Mouse (Mus musculus) intestine, postnatal 0 days (tissue): Measurements from ENCODE around the gene Il12rb1. TPM values are rescaled to one million over a fixed set of nuclear protein-coding genes. Genes with fewer than 3 reads are reported as not detected.

ENCODE experiments used
- ATAC-seq: fragments of 200-750 bp; cut with Nextera tagmentation; 2 replicates; pipeline ENCODE4 v1.8.0; 2017; ENCODE audit warnings: mild to moderate bottlenecking, moderate TSS enrichment, moderate library complexity
- H3K27ac ChIP-seq: fragments of 300-500 bp; sonication (generic); 2 replicates; pipeline ENCODE4 v1.5.1; 2014; ENCODE audit warnings: mild to moderate bottlenecking, low read depth, low read length, moderate library complexity
- H3K27me3 ChIP-seq: fragments of 300-500 bp; sonication (generic); replicated peaks from 2 replicates; pipeline ENCODE4 v1.6.1; 2014; ENCODE audit warnings: low read length, mixed read lengths; ENCODE audit not compliant: control insufficient read depth, insufficient read depth
- H3K36me3 ChIP-seq: fragments of 300-500 bp; sonication (generic); 2 replicates; pipeline ENCODE4 v1.6.1; 2014; ENCODE audit warnings: mild to moderate bottlenecking, moderate library complexity; ENCODE audit not compliant: control insufficient read depth, insufficient read depth
- H3K4me1 ChIP-seq: fragments of 300-500 bp; sonication (generic); replicated peaks from 2 replicates; pipeline ENCODE4 v1.6.1; 2014; ENCODE audit warnings: antibody characterized with exemption, low read length, mixed read lengths; ENCODE audit not compliant: control insufficient read depth, insufficient read depth
- H3K4me2 ChIP-seq: fragments of 300-500 bp; sonication (generic); replicated peaks from 2 replicates; pipeline ENCODE4 v1.6.1; 2014; ENCODE audit warnings: low read depth, mild to moderate bottlenecking, moderate library complexity
- H3K4me3 ChIP-seq: fragments of 300-500 bp; sonication (generic); 2 replicates; pipeline ENCODE4 v1.5.1; 2014; ENCODE audit warnings: low read depth, low read length
- H3K9ac ChIP-seq: fragments of 300-500 bp; sonication (generic); 2 replicates; pipeline ENCODE4 v1.6.1; 2014; ENCODE audit warnings: mild to moderate bottlenecking, low read depth, low read length
- H3K9me3 ChIP-seq: fragments of 300-500 bp; sonication (generic); 2 replicates; pipeline ENCODE4 v1.6.1; 2016; ENCODE audit warnings: mixed run types; ENCODE audit not compliant: control insufficient read depth
- CTCF ChIP-seq: sonication (generic); IDR thresholded peaks from 2 replicates; pipeline ENCODE4 v1.5.1; 2016; ENCODE audit warnings: low read depth, mild to moderate bottlenecking, control low read depth, antibody characterized with exemption, moderate library complexity
- WGBS: fragments of 180-500 bp; shearing (Covaris S2); extraction: QIAGEN DNeasy Blood & Tissue Kit; methylation state at CpG from one replicate; pipeline ENCODE4 v1.1.7; 2014; 5-methylcytosine and 5-hydroxymethylcytosine counted together
- polyA plus RNA-seq: library from polyadenylated mRNA; unstranded; fragments of >200 nt; fragmentation: Nextera tagmentation; extraction: Ambion mirVana; gene quantifications from 2 replicates; pipeline ENCODE4 v1.2.1, GENCODE M21; 2015

The Il12rb1 gene
- polyA plus RNA-seq, 1 experiment from 2014 or later: 0.29 TPM

DNA sequence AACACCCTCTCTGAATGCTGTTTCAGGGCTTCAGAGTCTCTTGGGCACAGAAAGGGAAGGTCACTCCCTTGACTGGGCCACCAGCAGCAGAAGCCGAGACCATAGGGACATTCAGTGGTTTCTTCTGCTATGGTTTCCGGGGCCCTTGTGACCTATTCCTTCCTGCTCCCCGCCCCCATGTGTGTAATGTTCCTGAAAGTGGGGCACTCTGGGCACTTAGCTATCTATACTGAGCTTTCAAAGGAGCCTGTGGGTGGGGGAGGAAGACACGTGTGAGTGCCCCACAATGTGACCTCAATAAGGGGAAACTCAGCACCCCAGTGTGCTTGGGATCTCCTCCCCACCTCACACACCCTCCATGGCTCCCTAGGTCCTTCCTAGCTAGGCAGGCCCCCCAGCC is 1.7 kb upstream of the Il12rb1 start:
- Histone ChIP-seq H3K27ac (no peak overlapping the region), H3K4me1 (0 out of 2 replicates have a peak, but pooled peaks cover 3% of the 10 kb centered on the region), H3K27me3 (no peaks in the 10 kb centered on the region), H3K9ac (no peak overlapping the region), H3K36me3 (no peaks in the 10 kb centered on the region), H3K9me3 (no peaks in the 10 kb centered on the region), H3K4me3 (no peak overlapping the region), H3K4me2 (no peak overlapping the region)
- ATAC-seq: no peak
- TF ChIP-seq CTCF: no peak
- 72% methylated on average over 4 of the region's 4 CpGs for whole genome bisulfite sequencing

DNA sequence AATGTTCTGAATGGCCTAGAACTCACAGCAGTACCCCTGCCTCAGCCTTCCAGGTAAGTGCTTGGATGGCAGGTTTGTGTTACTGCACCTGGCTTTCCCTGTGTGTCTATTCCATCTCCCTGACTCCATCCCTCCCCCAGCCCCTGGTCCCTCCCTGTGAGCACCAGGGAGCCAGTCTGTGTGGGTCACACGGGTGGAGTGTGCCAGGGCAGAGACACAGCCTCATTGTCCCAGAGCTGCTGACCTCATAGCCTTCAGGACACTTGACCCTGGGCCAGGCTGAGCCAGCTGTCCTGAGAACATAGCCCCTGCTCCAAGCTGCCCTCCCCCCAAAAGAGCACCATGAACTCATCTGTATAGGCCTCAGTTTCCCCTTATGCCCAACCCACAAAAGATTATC is 945 bp upstream of the Il12rb1 start:
- WGBS: 44% methylated on average over 1 of the region's 1 CpGs

DNA sequence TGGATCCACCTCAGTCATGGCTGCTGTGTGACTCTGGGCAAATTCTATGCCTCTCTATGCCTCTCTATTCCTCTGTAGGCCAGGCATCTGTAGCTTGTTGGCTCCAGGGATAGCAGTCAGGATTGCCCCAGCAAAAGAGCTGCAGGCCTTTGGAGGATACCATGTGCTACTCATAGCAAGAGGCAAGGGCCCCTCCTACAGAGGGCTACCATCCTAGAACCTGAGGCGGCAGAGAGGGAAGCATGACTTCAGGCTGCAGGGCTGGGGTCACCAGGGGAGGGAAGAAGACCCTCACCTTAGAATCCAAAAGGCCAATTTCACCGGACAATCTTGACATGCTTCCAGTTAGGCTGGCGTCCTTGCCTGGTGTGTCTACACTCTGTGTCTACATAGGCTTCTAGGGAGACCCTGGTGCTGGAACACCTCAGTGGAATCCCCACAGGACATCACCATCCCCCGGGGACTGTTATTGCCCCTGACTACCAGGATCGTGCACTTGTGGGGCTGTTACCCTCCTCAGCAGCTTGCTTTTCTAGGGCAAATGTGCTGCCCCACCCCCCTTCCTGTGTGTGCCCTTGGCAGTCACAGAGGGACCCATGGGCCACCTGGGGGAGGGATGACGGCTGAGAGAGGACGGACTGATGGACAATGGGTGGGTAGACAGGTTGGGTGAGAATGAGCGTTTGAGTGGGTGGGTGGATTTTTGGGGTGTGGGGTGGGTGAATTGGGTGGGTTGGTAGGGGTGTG is 879 bp downstream of the Il12rb1 start:
- H3K4me3 ChIP-seq: no peak overlapping the region
- H3K9me3 ChIP-seq: no peaks in the 10 kb centered on the region
- no peak overlapping the region for H3K9ac ChIP-seq
- H3K36me3 ChIP-seq: no peaks in the 10 kb centered on the region
- no peak for TF ChIP-seq CTCF
- H3K4me2 ChIP-seq: no peak overlapping the region
- 82% methylated on average over 8 of the region's 8 CpGs for WGBS
- H3K27me3 ChIP-seq: no peaks in the 10 kb centered on the region; the same call in 1 of the 2 replicates
- no peak overlapping the region for H3K27ac ChIP-seq
- no peak for ATAC-seq
- H3K4me1 ChIP-seq: 0 out of 2 replicates have a peak, but pooled peaks cover 3% of the 10 kb centered on the region

More for the DNA sequence above, 945 bp upstream of the Il12rb1 start:
- Histone ChIP-seq H3K4me1 (0 out of 2 replicates have a peak, but pooled peaks cover 3% of the 10 kb centered on the region), H3K27me3 (no peaks in the 10 kb centered on the region), H3K4me2 (no peak overlapping the region), H3K4me3 (no peak overlapping the region), H3K27ac (no peak overlapping the region), H3K9me3 (no peaks in the 10 kb centered on the region), H3K36me3 (no peaks in the 10 kb centered on the region), H3K9ac (no peak overlapping the region)
- TF ChIP-seq CTCF: no peak
- ATAC-seq: no peak

DNA sequence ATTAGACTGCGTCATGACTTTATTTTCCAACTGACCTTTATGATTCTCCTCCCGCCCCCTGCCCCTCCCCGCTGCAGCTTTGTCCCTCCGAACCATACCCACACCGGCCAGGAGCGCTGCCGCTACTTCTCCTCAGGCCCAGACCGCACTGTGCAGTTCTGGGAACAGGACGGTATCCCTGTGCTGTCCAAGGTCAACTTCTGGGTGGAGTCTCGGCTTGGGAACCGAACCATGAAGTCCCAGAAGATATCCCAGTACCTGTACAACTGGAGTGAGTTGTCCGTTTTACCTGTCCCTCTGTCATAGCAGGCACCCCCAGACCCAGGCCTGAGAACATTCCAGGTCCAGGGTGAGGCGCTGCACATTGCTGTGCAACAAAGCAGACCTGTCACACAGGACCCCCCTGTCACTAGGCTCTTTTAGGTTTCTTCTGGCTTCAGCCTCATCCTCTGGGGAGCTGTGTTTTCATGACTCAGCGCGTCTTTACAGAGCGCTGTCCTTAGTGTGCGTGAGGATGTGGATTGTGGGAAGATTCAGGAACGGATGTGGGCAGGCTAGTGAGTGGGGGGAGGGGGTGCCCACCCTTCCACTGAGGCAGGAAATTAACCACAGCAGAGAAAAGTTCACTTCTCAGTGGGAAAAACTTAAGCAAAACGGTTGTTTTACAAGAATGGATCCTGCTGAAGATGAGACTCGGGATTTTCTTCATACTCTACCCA is 2.9 kb downstream of the Il12rb1 start:
- Histone ChIP-seq H3K4me1 (no peaks in the 10 kb centered on the region), H3K27ac (no peak overlapping the region), H3K9me3 (no peaks in the 10 kb centered on the region), H3K4me3 (no peak overlapping the region), H3K9ac (no peak overlapping the region), H3K4me2 (no peak overlapping the region), H3K36me3 (no peaks in the 10 kb centered on the region), H3K27me3 (no peaks in the 10 kb centered on the region; the same call in 1 of the 2 replicates)
- 68% methylated on average over 20 of the region's 20 CpGs for WGBS
- ATAC-seq: no peak
- no peak for TF ChIP-seq CTCF

DNA sequence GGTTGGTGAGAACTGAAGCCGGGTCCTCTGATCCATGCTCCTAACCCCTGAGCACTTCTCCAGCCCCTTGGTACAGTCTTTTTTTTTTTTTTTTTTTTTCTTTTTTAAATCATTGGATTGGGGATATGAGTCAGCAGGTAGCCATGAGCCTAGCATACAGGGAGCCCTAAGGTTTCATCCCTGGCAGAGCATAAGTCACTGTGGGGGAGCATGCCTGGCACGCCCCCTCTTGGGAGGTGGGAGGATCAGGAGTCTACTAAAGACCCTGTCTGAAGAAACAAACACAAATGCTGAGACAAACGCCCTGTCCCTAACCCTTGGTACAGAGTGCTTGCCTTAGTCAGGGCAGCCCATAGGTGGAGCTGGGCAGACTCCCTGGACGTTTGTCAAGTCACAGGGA is 3.8 kb downstream of the Il12rb1 start:
- H3K4me2 ChIP-seq: no peak overlapping the region
- H3K27me3 ChIP-seq: no peaks in the 10 kb centered on the region; the same call in 1 of the 2 replicates
- H3K4me1 ChIP-seq: peaks cover 4% of the 10 kb centered on the region; the same call in 1 of the 2 replicates
- no peak for TF ChIP-seq CTCF
- no peaks in the 10 kb centered on the region for H3K9me3 ChIP-seq
- WGBS: 62% methylated on average over 4 of the region's 4 CpGs
- no peak for ATAC-seq
- H3K9ac ChIP-seq: no peak overlapping the region
- H3K36me3 ChIP-seq: no peaks in the 10 kb centered on the region
- H3K4me3 ChIP-seq: no peak overlapping the region
- no peak overlapping the region for H3K27ac ChIP-seq

DNA sequence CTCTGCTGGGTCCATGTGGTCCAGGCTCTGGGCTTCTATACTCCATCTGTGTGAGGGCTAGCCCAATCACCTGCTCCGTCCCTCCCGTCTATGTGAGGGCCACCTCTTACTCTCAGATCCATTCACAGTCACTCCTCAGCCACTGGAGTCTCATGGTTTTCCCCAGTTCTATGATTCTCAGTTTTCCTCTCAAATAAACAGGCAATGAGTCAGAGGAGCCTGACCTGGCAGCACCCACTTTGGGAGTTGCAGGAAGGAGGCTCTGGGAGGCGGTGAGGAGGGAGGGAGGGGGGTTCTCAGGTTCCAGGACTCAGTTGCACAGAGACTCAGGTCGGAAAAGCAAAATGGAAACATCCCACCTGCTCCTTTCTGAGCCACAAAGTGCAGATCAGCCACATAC is 4.6 kb downstream of the Il12rb1 start:
- ATAC-seq: no peak
- no peaks in the 10 kb centered on the region for H3K9me3 ChIP-seq
- H3K9ac ChIP-seq: no peak overlapping the region
- no peaks in the 10 kb centered on the region for H3K36me3 ChIP-seq
- TF ChIP-seq CTCF: no peak
- H3K4me1 ChIP-seq: peaks cover 5% of the 10 kb centered on the region; the same call in 1 of the 2 replicates
- H3K4me2 ChIP-seq: no peak overlapping the region
- H3K4me3 ChIP-seq: no peak overlapping the region
- WGBS: 58% methylated on average over 4 of the region's 4 CpGs
- no peak overlapping the region for H3K27ac ChIP-seq
- no peaks in the 10 kb centered on the region; the same call in 1 of the 2 replicates for H3K27me3 ChIP-seq
